In the genomic region with DNA sequence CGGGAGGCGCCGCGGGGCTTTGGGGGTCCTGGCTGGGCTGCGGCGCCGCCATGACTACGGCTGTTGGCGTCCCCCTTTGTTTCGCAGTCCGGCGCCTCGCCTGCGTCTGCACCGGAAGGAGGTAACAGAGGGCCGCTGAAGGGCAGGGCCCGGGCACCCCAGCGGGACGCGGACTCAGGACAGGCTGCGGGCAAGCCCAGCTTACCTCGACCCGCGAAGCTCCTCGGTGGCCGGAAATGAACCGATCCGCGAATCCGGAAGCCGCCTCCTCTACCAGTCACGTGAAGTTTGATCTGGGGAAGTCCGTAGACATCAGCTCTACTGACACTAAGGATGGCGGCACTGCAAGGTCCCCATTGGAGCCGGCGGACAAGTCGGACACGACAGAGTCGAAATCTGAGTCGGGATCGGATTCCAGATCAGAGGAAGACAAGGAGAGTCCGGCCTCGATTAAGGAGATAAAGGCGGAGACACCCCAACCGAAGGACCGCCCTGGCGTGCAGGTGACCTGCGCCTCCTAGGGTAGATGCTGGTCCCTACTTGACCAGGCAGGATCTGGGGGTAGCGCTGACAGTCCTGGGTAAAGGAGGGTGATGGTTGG, we compare ENCODE assay signal across 1 mouse cellular context.
A peak's percentile ranks its signal among the peaks of the same experiment; 100 is the strongest.
TF ChIP-seq lines count a peak whose summit lies in the region.

TSS of gene Cnbd2 (plus strand) at position 3 of the 601 bp plus-strand sequence.
TSS of gene Scand1 (minus strand) at position 408 of the 601 bp plus-strand sequence.

TF ChIP-seq in CH12.LX, 34 proteins besides CTCF, POLR2A, EP300 and RAD21 (continued from another document):
- peak; percentile 66; the same call in 1 of the 2 replicates for TF ChIP-seq NELFE (IDR thresholded peaks at IDR 0.05; ENCODE audit: low read depth, low read length)
- TF ChIP-seq USF2 (conservative IDR thresholded peaks at IDR 0.05; ENCODE audit: low read depth, low read length), result peak; percentile 82
- 0 out of 2 replicates have a peak, but pooled peaks have one; percentile 53 for TF ChIP-seq TBP (conservative IDR thresholded peaks at IDR 0.05; ENCODE audit: low read depth, low read length)
- peak; percentile 56 for TF ChIP-seq ETS1 (conservative IDR thresholded peaks at IDR 0.05; ENCODE audit: low read depth, low read length)
- TF ChIP-seq BHLHE40 (IDR thresholded peaks at IDR 0.05; ENCODE audit: low read depth, low read length), result peak; percentile 97
- peak; percentile 33; the same call in 1 of the 2 replicates for TF ChIP-seq MEF2A (IDR thresholded peaks at IDR 0.05; ENCODE audit: borderline replicate concordance, low read depth, low read length)
- TF ChIP-seq ZMIZ1 (IDR thresholded peaks at IDR 0.05; ENCODE audit: low read depth, low read length), result peak; percentile 85
- peak; percentile 19; the same call in 1 of the 2 replicates for TF ChIP-seq NRF1 (IDR thresholded peaks at IDR 0.05; ENCODE audit: low read depth, low read length)
- TF ChIP-seq USF1 (IDR thresholded peaks at IDR 0.05; ENCODE audit: low read depth, low read length), result peak; percentile 89
- TF ChIP-seq JUND (conservative IDR thresholded peaks at IDR 0.05; ENCODE audit: low read depth, low read length), result no peak
- TF ChIP-seq PAX5 (IDR thresholded peaks at IDR 0.05; ENCODE audit: low read length), result no peak
- TF ChIP-seq KAT2A (IDR thresholded peaks at IDR 0.05; ENCODE audit: insufficient replicate concordance, low read length), result 0 out of 2 replicates have a peak, but pooled peaks have one; percentile 54
- TF ChIP-seq POLR2AphosphoS2 (IDR thresholded peaks at IDR 0.05; ENCODE audit: low read depth, low read length), result peak; percentile 56; the same call in 1 of the 2 replicates
- TF ChIP-seq TCF12 (IDR thresholded peaks at IDR 0.05; ENCODE audit: low read depth, low read length), result peak; percentile 82
- 0 out of 2 replicates have a peak, but pooled peaks have one; percentile 36 for TF ChIP-seq MYC (IDR thresholded peaks at IDR 0.05; ENCODE audit: low read depth, low read length)
- no peak for TF ChIP-seq UBTF (IDR thresholded peaks at IDR 0.05; ENCODE audit: low read depth, low read length)
- peak; percentile 75 for TF ChIP-seq HCFC1 (IDR thresholded peaks at IDR 0.05; ENCODE audit: low read depth, low read length)
- no peak for TF ChIP-seq MAFK (IDR thresholded peaks at IDR 0.05; ENCODE audit: insufficient replicate concordance, low read length)
- TF ChIP-seq MAX (IDR thresholded peaks at IDR 0.05; ENCODE audit: low read length), result peak; percentile 89
- TF ChIP-seq MAZ (IDR thresholded peaks at IDR 0.05; ENCODE audit: low read depth, low read length), result no peak
